Mouse (Mus musculus): Measurements from ENCODE around the gene Dpysl5.
"Not testable (repeated sequence)": the region's sequence is repeated elsewhere in the genome, so short reads cannot be mapped to it uniquely, and the experiment has no call there.

Gene Dpysl5

GRCm38 (mm10) chr5:30711147-30712001 is at the start of gene Dpysl5:
TSS of gene Dpysl5 (plus strand) at chr5:30711564.
- peak; percentile 89 for DNase-seq (ENCODE audit: low read depth, low spot score)

- no peak for DNase-seq (ENCODE audit: low read depth, low spot score)
Measured at GRCm38 (mm10) chr5:30665360-30665759, 46.0 kb upstream of the Dpysl5 start.

GRCm38 (mm10) chr5:30665968-30666367 is 45.4 kb upstream of the Dpysl5 start:
- DNase-seq (ENCODE audit: low read depth, low spot score), result no peak

- DNase-seq (ENCODE audit: low read depth, low spot score), result peak; percentile 89
Measured at GRCm38 (mm10) chr5:30666391-30667195, 44.8 kb upstream of the Dpysl5 start, which contains the start of gene Cenpa. TSS of gene Cenpa (plus strand) at chr5:30666777.

GRCm38 (mm10) chr5:30667215-30667614 is 44.1 kb upstream of the Dpysl5 start:
- DNase-seq (ENCODE audit: low read depth, low spot score), result no peak

GRCm38 (mm10) chr5:30667686-30668085 is 43.7 kb upstream of the Dpysl5 start:
- DNase-seq (ENCODE audit: low read depth, low spot score), result no peak

- no peak for DNase-seq (ENCODE audit: low read depth, low spot score)
Measured at GRCm38 (mm10) chr5:30668637-30669495, 42.5 kb upstream of the Dpysl5 start.

GRCm38 (mm10) chr5:30669496-30669830 is 41.9 kb upstream of the Dpysl5 start:
- no peak for DNase-seq (ENCODE audit: low read depth, low spot score)

- DNase-seq (ENCODE audit: low read depth, low spot score), result no peak
Measured at GRCm38 (mm10) chr5:30670091-30670490, 41.3 kb upstream of the Dpysl5 start.

- DNase-seq (ENCODE audit: low read depth, low spot score), result no peak
Measured at GRCm38 (mm10) chr5:30674001-30674400, 37.4 kb upstream of the Dpysl5 start.

- no peak for DNase-seq (ENCODE audit: low read depth, low spot score)
Measured at GRCm38 (mm10) chr5:30676800-30677199, 34.6 kb upstream of the Dpysl5 start.

- not testable (repeated sequence) for DNase-seq (ENCODE audit: low read depth, low spot score)
Measured at GRCm38 (mm10) chr5:30678069-30678468, 33.3 kb upstream of the Dpysl5 start.

- no peak for DNase-seq (ENCODE audit: low read depth, low spot score)
Measured at GRCm38 (mm10) chr5:30678722-30679296, 32.6 kb upstream of the Dpysl5 start.

- no peak for DNase-seq (ENCODE audit: low read depth, low spot score)
Measured at GRCm38 (mm10) chr5:30679593-30679992, 31.8 kb upstream of the Dpysl5 start.

- DNase-seq (ENCODE audit: low read depth, low spot score), result no peak
Measured at GRCm38 (mm10) chr5:30681970-30682369, 29.4 kb upstream of the Dpysl5 start.

GRCm38 (mm10) chr5:30682967-30683600 is 28.3 kb upstream of the Dpysl5 start:
- DNase-seq (ENCODE audit: low read depth, low spot score), result no peak

- no peak for DNase-seq (ENCODE audit: low read depth, low spot score)
Measured at GRCm38 (mm10) chr5:30683993-30684392, 27.4 kb upstream of the Dpysl5 start.

- DNase-seq (ENCODE audit: low read depth, low spot score), result no peak
Measured at GRCm38 (mm10) chr5:30686781-30687180, 24.6 kb upstream of the Dpysl5 start.

- no peak for DNase-seq (ENCODE audit: low read depth, low spot score)
Measured at GRCm38 (mm10) chr5:30700361-30701000, 10.9 kb upstream of the Dpysl5 start.

GRCm38 (mm10) chr5:30701373-30701772 is 10.0 kb upstream of the Dpysl5 start:
- not testable (repeated sequence) for DNase-seq (ENCODE audit: low read depth, low spot score)

Data from brain, embryonic 18.5 days (tissue).